Comparison of ENCODE assay signal across 16 mouse cellular contexts in genomic region chrX:106962233-106962632, GRCm38 (mm10). TPM values are rescaled to one million over a fixed set of nuclear protein-coding genes. Genes with fewer than 3 reads are reported as not detected.
DNase-seq lines count a peak whose midpoint lies in the region.
"Had no signal": no experiment of that assay in that cellular context is flagged by ENCODE, and none has a peak within 500 bp of the region (broad histone marks: within the 10 kb centered on the region; RNA-seq: fewer than 3 reads in every experiment).

No protein-coding gene starts in this region.

- DNase-seq in thymus, postnatal 0 days (ENCODE audit: low spot score): peak; percentile 5
- no peak for DNase-seq in thymus, postnatal 4 days
- DNase-seq in CD8-positive naive resting alpha-beta T cell, adult 2 months (ENCODE audit: low read depth in 2 of 2, low spot score in 2 of 2): peak; percentile 0 to 12
- peak; percentile 13 for DNase-seq in induced T-regulatory cell, adult 2 months (ENCODE audit: low read depth)
- no peak for DNase-seq in adrenal gland, postnatal 14 days
- no peak for DNase-seq in kidney, postnatal 10 days
- no peak for DNase-seq in lung, postnatal 25 days (ENCODE audit: low spot score)
- DNase-seq in kidney, adult 8-10 months: no peak
- DNase-seq: adrenal gland, postnatal 10 days; cerebellum, adult 11-12 months; cerebellum, adult 9-10 months; cerebellum, postnatal 36 days; gastrocnemius, postnatal 10 days; heart, adult 18-20 months; heart, postnatal 10 days; heart, postnatal 4 days had no signal

RNA-seq across cellular contexts. Expression of gene Lpar4, which starts 41.8 kb away (rescaled TPM):
- polyA plus RNA-seq in thymus, postnatal 0 days (2015; fragmentation: Nextera tagmentation; extraction: Ambion mirVana): 3.4 and 4.1 TPM in 2 replicates
- 3.7 and 4.9 TPM in 2 replicates for total RNA-seq in adrenal gland, postnatal 14 days (2021)

Comparison
In these comparisons a context has a peak if more than half of its experiments do, and no peak if none do; other contexts are left out.
1. DNase-seq: peak in thymus, postnatal 0 days (single experiment), CD8-positive naive resting alpha-beta T cell, adult 2 months (2 of 2) and induced T-regulatory cell, adult 2 months (single experiment); none in thymus, postnatal 4 days (single experiment), adrenal gland, postnatal 14 days (single experiment), kidney, postnatal 10 days (single experiment), lung, postnatal 25 days (single experiment) and kidney, adult 8-10 months (0 of 2).